24 mouse cellular contexts compared by ENCODE assay signal in genomic region chr5:65425251-65425650, GRCm38 (mm10).
"Had no signal": no experiment of that assay in that cellular context is flagged by ENCODE, and none has a peak within 500 bp of the region (broad histone marks: within the 10 kb centered on the region; RNA-seq: fewer than 3 reads in every experiment).

No protein-coding gene starts in this region.

- H3K27me3 ChIP-seq: heart, embryonic 13.5 days; heart, embryonic 15.5 days; hindbrain, embryonic 13.5 days; hindbrain, embryonic 15.5 days; kidney, embryonic 15.5 days; limb, embryonic 13.5 days; limb, embryonic 15.5 days had no signal

- H3K4me3 ChIP-seq: gastrocnemius, adult 2 months; heart, embryonic 13.5 days; heart, embryonic 15.5 days; hindbrain, embryonic 13.5 days; hindbrain, embryonic 15.5 days; kidney, embryonic 15.5 days; limb, embryonic 13.5 days; limb, embryonic 15.5 days had no signal

- ATAC-seq: forebrain, embryonic 16.5 days; hindbrain, postnatal 0 days had no signal

- H3K4me1 ChIP-seq: heart, embryonic 13.5 days; heart, embryonic 15.5 days; hindbrain, embryonic 15.5 days; limb, embryonic 15.5 days had no signal

- H3K27ac ChIP-seq: gastrocnemius, adult 2 months; heart, embryonic 13.5 days; heart, embryonic 15.5 days; hindbrain, embryonic 13.5 days; hindbrain, embryonic 15.5 days; hindbrain, postnatal 0 days; kidney, embryonic 15.5 days; limb, embryonic 13.5 days; limb, embryonic 15.5 days had no signal

- H3K9me3 ChIP-seq: heart, embryonic 13.5 days; heart, embryonic 15.5 days; hindbrain, embryonic 13.5 days; hindbrain, embryonic 15.5 days; kidney, embryonic 15.5 days; limb, embryonic 13.5 days; limb, embryonic 15.5 days had no signal

- H3K9ac ChIP-seq: heart, embryonic 13.5 days; heart, embryonic 15.5 days; hindbrain, embryonic 13.5 days; hindbrain, embryonic 15.5 days; kidney, embryonic 15.5 days; limb, embryonic 13.5 days; limb, embryonic 15.5 days had no signal

- H3K4me2 ChIP-seq: heart, embryonic 11.5 days; heart, embryonic 13.5 days; heart, embryonic 15.5 days; hindbrain, embryonic 13.5 days; hindbrain, embryonic 15.5 days; kidney, embryonic 15.5 days; limb, embryonic 13.5 days; limb, embryonic 15.5 days had no signal

- DNase-seq: gastrocnemius, adult 2 months; gastrocnemius, postnatal 10 days; gastrocnemius, postnatal 25 days; heart, adult 18-20 months; heart, postnatal 14 days; heart, postnatal 36 days; kidney, adult 11 months; kidney, adult 2 months; kidney, adult 9 months; kidney, postnatal 14 days; kidney, postnatal 36 days; layer of hippocampus, adult 9-11 months; layer of hippocampus, postnatal 36 days; left cerebral cortex, postnatal 4 days had no signal
